Mouse (Mus musculus): ENCODE data around the gene Luzp1.

The Luzp1 gene

GRCm38 (mm10) chr4:136546279-136547045 lies 76.9 kb downstream of the Luzp1 start:
- no peak for DNase-seq (ENCODE audit: extremely low spot score, low spot score)

GRCm38 (mm10) chr4:136547721-136548120 lies 78.2 kb downstream of the Luzp1 start:
- no peak for DNase-seq (ENCODE audit: extremely low spot score, low spot score)

GRCm38 (mm10) chr4:136548381-136548801 lies 78.8 kb downstream of the Luzp1 start:
- DNase-seq (ENCODE audit: extremely low spot score, low spot score) = no peak

- DNase-seq (ENCODE audit: extremely low spot score, low spot score) = no peak
Observed at GRCm38 (mm10) chr4:136553108-136553507, 83.5 kb downstream of the Luzp1 start.

- no peak for DNase-seq (ENCODE audit: extremely low spot score, low spot score)
Observed at GRCm38 (mm10) chr4:136557638-136558037, 88.1 kb downstream of the Luzp1 start.

- no peak for DNase-seq (ENCODE audit: extremely low spot score, low spot score)
Observed at GRCm38 (mm10) chr4:136559690-136560089, 90.1 kb downstream of the Luzp1 start.

GRCm38 (mm10) chr4:136560270-136560991 lies 90.9 kb downstream of the Luzp1 start:
- DNase-seq (ENCODE audit: extremely low spot score, low spot score) = no peak

GRCm38 (mm10) chr4:136562755-136563154 lies 93.2 kb downstream of the Luzp1 start:
- DNase-seq (ENCODE audit: extremely low spot score, low spot score) = no peak

- DNase-seq (ENCODE audit: extremely low spot score, low spot score) = no peak
Observed at GRCm38 (mm10) chr4:136568629-136569028, 99.1 kb downstream of the Luzp1 start.

- DNase-seq (ENCODE audit: extremely low spot score, low spot score) = no peak
Observed at GRCm38 (mm10) chr4:136569998-136570397, 100.4 kb downstream of the Luzp1 start.

GRCm38 (mm10) chr4:136581885-136582284 lies 112.3 kb downstream of the Luzp1 start:
- DNase-seq (ENCODE audit: extremely low spot score, low spot score) = no peak

GRCm38 (mm10) chr4:136587221-136587827 lies 117.8 kb downstream of the Luzp1 start:
- DNase-seq (ENCODE audit: extremely low spot score, low spot score) = no peak

GRCm38 (mm10) chr4:136588003-136588402 lies 118.4 kb downstream of the Luzp1 start:
- DNase-seq (ENCODE audit: extremely low spot score, low spot score) = no peak

- DNase-seq (ENCODE audit: extremely low spot score, low spot score) = no peak
Observed at GRCm38 (mm10) chr4:136592111-136592510, 122.5 kb downstream of the Luzp1 start.

- no peak for DNase-seq (ENCODE audit: extremely low spot score, low spot score)
Observed at GRCm38 (mm10) chr4:136594006-136594405, 124.4 kb downstream of the Luzp1 start.

GRCm38 (mm10) chr4:136595221-136595620 lies 125.7 kb downstream of the Luzp1 start:
- no peak for DNase-seq (ENCODE audit: extremely low spot score, low spot score)

GRCm38 (mm10) chr4:136598268-136598876 lies 128.8 kb downstream of the Luzp1 start:
- no peak for DNase-seq (ENCODE audit: extremely low spot score, low spot score)

GRCm38 (mm10) chr4:136599869-136600268 lies 130.3 kb downstream of the Luzp1 start:
- no peak for DNase-seq (ENCODE audit: extremely low spot score, low spot score)

- DNase-seq (ENCODE audit: extremely low spot score, low spot score) = no peak
Observed at GRCm38 (mm10) chr4:136600536-136600935, 131.0 kb downstream of the Luzp1 start.

- peak; percentile 48 for DNase-seq (ENCODE audit: extremely low spot score, low spot score)
Observed at GRCm38 (mm10) chr4:136601476-136601875, 131.9 kb downstream of the Luzp1 start.

- DNase-seq (ENCODE audit: extremely low spot score, low spot score) = peak; percentile 79
Observed at GRCm38 (mm10) chr4:136602018-136602554, 132.5 kb downstream of the Luzp1 start.
